Mouse (Mus musculus): ENCODE data around the gene Polr3g.

DNA sequence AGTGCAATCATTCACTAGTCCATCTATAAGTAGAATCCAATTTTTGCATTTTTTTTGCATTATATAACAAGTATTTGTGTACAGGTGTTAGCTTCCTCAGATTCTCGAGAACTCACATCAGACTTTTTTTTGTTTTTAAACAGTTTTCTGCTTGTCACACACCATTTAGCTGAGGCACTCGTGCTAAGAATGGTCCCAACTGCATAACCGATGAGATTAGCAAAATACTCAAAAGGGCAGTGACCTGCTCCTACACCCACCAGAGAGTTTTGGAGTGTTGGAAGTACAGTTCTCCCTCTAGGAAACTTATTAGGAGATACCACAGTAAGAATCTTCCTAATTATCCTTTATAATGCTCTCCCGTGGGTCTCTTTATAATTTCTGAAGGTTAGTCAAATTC is 1.0 kb downstream of the Polr3g start:
- no peak for TF ChIP-seq POLR2A (IDR thresholded peaks at IDR 0.05; ENCODE audit: borderline replicate concordance, insufficient read depth, low read length)
- no peak for TF ChIP-seq CTCF (IDR thresholded peaks at IDR 0.05; ENCODE audit: borderline replicate concordance, insufficient read depth, low read depth, low read length)

Measured in cerebellum, adult 2 months (tissue).